Mouse (Mus musculus) testis, adult 2 months (tissue): ENCODE measurements around the gene Gpr3. TPM values are rescaled to one million over a fixed set of nuclear protein-coding genes. Genes with fewer than 3 reads are reported as not detected.

Experiments
- H3K27ac ChIP-seq: fragments of 200-500 bp; 2 replicates; pipeline ENCODE4 v1.5.1; 2012; ENCODE audit warnings: low read depth, low read length; ENCODE audit not compliant: control insufficient read depth, insufficient read depth
- H3K27me3 ChIP-seq: fragments of 200-500 bp; 2 replicates; pipeline ENCODE4 v1.6.1; 2012; ENCODE audit warnings: mild to moderate bottlenecking, low read length, moderate library complexity; ENCODE audit not compliant: control insufficient read depth, insufficient read depth
- H3K36me3 ChIP-seq: fragments of 200-500 bp; 2 replicates; pipeline ENCODE4 v1.6.1; 2012; ENCODE audit warnings: mild to moderate bottlenecking, low read length; ENCODE audit not compliant: control insufficient read depth, insufficient read depth
- H3K4me1 ChIP-seq: fragments of 200-500 bp; 2 replicates; pipeline ENCODE4 v1.6.1; 2012; ENCODE audit warnings: low read length; ENCODE audit not compliant: control insufficient read depth, insufficient read depth
- H3K4me3 ChIP-seq: fragments of 200-500 bp; 2 replicates; pipeline ENCODE4 v1.5.1; 2012; ENCODE audit warnings: low read depth, mild to moderate bottlenecking, low read length, moderate library complexity, mixed read lengths; ENCODE audit not compliant: control insufficient read depth
- CTCF ChIP-seq: fragments of 200-500 bp; IDR thresholded peaks from 2 replicates; pipeline ENCODE4 v1.5.1; 2012; ENCODE audit warnings: low read depth, mild to moderate bottlenecking, inconsistent platforms, low read length, moderate library complexity; ENCODE audit not compliant: control insufficient read depth, insufficient read depth, insufficient replicate concordance
- POLR2A ChIP-seq: fragments of 200-500 bp; IDR thresholded peaks from 2 replicates; pipeline ENCODE4 v1.6.1; 2012; ENCODE audit warnings: low read depth, mild to moderate bottlenecking, inconsistent platforms, low read length, moderate library complexity; ENCODE audit not compliant: control insufficient read depth
- polyA plus RNA-seq: library from polyadenylated mRNA; depleted of rRNA; stranded (reverse); fragments of >200 nt; gene quantifications from 2 replicates; pipeline ENCODE4 v1.2.3, GENCODE M21; 2012

Gene Gpr3
- polyA plus RNA-seq, 1 experiment: 7.0 TPM

GRCm38 (mm10) chr4:133213661-133214060 lies 1.3 kb upstream of the Gpr3 start:
- Histone ChIP-seq H3K27me3 (no peaks in the 10 kb centered on the region), H3K27ac (no peak overlapping the region), H3K36me3 (no peaks in the 10 kb centered on the region), H3K4me1 (peaks cover 25% of the 10 kb centered on the region), H3K4me3 (peak overlapping the region; percentile 12; the same call in 1 of the 2 replicates)
- TF ChIP-seq POLR2A: no peak
- TF ChIP-seq CTCF: no peak

- H3K4me3 ChIP-seq: peak overlapping the region; percentile 87
- no peak overlapping the region for H3K27ac ChIP-seq
- H3K36me3 ChIP-seq: no peaks in the 10 kb centered on the region
- H3K4me1 ChIP-seq: peaks cover 25% of the 10 kb centered on the region
- no peaks in the 10 kb centered on the region for H3K27me3 ChIP-seq
- TF ChIP-seq POLR2A: no peak
- TF ChIP-seq CTCF: no peak
Measured at GRCm38 (mm10) chr4:133213268-133213590, 893 bp upstream of the Gpr3 start.

GRCm38 (mm10) chr4:133212562-133213267 lies 379 bp upstream of the Gpr3 start:
- H3K36me3 ChIP-seq: no peaks in the 10 kb centered on the region
- H3K27ac ChIP-seq: no peak overlapping the region; the same call in 1 of the 2 replicates
- H3K4me3 ChIP-seq: peak overlapping the region; percentile 87
- peaks cover 25% of the 10 kb centered on the region for H3K4me1 ChIP-seq
- TF ChIP-seq CTCF (no peak), POLR2A (no peak)
- H3K27me3 ChIP-seq: no peaks in the 10 kb centered on the region

- Histone ChIP-seq H3K4me3 (no peak overlapping the region), H3K27me3 (no peaks in the 10 kb centered on the region)
Measured at GRCm38 (mm10) chr4:133210788-133211390, 1.4 kb downstream of the Gpr3 start.

GRCm38 (mm10) chr4:133210023-133210787 lies 2.1 kb downstream of the Gpr3 start:
- H3K36me3 ChIP-seq: no peaks in the 10 kb centered on the region
- H3K27me3 ChIP-seq: no peaks in the 10 kb centered on the region
- H3K27ac ChIP-seq: no peak overlapping the region
- peaks cover 25% of the 10 kb centered on the region for H3K4me1 ChIP-seq
- no peak overlapping the region for H3K4me3 ChIP-seq
- TF ChIP-seq CTCF (no peak), POLR2A (no peak)

More at GRCm38 (mm10) chr4:133210788-133211390, 1.4 kb downstream of the Gpr3 start:
- H3K4me1 ChIP-seq: peaks cover 25% of the 10 kb centered on the region
- H3K27ac ChIP-seq: no peak overlapping the region
- H3K36me3 ChIP-seq: no peaks in the 10 kb centered on the region
- TF ChIP-seq CTCF (no peak), POLR2A (no peak)

- Histone ChIP-seq H3K4me1 (peaks cover 25% of the 10 kb centered on the region), H3K27me3 (no peaks in the 10 kb centered on the region)
Measured at GRCm38 (mm10) chr4:133209366-133209765, 3.0 kb downstream of the Gpr3 start.

GRCm38 (mm10) chr4:133204379-133204778 lies 8.0 kb downstream of the Gpr3 start:
- Histone ChIP-seq H3K4me3 (no peak overlapping the region), H3K27me3 (no peaks in the 10 kb centered on the region), H3K27ac (no peak overlapping the region), H3K4me1 (peaks cover 9% of the 10 kb centered on the region), H3K36me3 (no peaks in the 10 kb centered on the region)
- no peak for TF ChIP-seq CTCF
- no peak for TF ChIP-seq POLR2A

More at GRCm38 (mm10) chr4:133209366-133209765, 3.0 kb downstream of the Gpr3 start:
- no peak overlapping the region for H3K4me3 ChIP-seq
- TF ChIP-seq POLR2A (no peak), CTCF (peak; percentile 71)
- no peak overlapping the region for H3K27ac ChIP-seq
- H3K36me3 ChIP-seq: no peaks in the 10 kb centered on the region
